Mouse (Mus musculus) forebrain, postnatal 0 days (tissue): Measurements from ENCODE around the gene Brsk2. TPM values are rescaled to one million over a fixed set of nuclear protein-coding genes. Genes with fewer than 3 reads are reported as not detected.

ENCODE experiments used
- ATAC-seq: fragments of 200-750 bp; cut with Nextera tagmentation; 2 replicates; pipeline ENCODE4 v1.8.0; 2017; ENCODE audit warnings: mild to moderate bottlenecking, moderate library complexity
- DNase-seq: peaks from one replicate; pipeline ENCODE4 v3.0.0-alpha.2; 2015
- H3K27ac ChIP-seq: fragments of 300-500 bp; sonication (generic); 2 replicates; pipeline ENCODE4 v1.5.1; 2014; ENCODE audit warnings: low read depth, mild to moderate bottlenecking, antibody characterized with exemption, low read length, moderate library complexity, mixed read lengths
- H3K27me3 ChIP-seq: fragments of 300-500 bp; sonication (generic); 2 replicates; pipeline ENCODE4 v1.6.1; 2014; ENCODE audit warnings: mild to moderate bottlenecking, low read length, mixed read lengths; ENCODE audit not compliant: insufficient read depth
- H3K36me3 ChIP-seq: fragments of 300-500 bp; sonication (generic); 2 replicates; pipeline ENCODE4 v1.6.1; 2014; ENCODE audit warnings: mild to moderate bottlenecking, moderate library complexity; ENCODE audit not compliant: insufficient read depth
- H3K4me1 ChIP-seq: fragments of 300-500 bp; sonication (generic); 2 replicates; pipeline ENCODE4 v1.6.1; 2014; ENCODE audit warnings: antibody characterized with exemption; ENCODE audit not compliant: insufficient read depth
- H3K4me2 ChIP-seq: fragments of 300-500 bp; sonication (generic); 2 replicates; pipeline ENCODE4 v1.6.1; 2014; ENCODE audit warnings: low read depth, mild to moderate bottlenecking, moderate library complexity
- H3K4me3 ChIP-seq: fragments of 300-500 bp; sonication (generic); 2 replicates; pipeline ENCODE4 v1.5.1; 2014; ENCODE audit warnings: low read depth, low read length, mixed read lengths
- H3K9ac ChIP-seq: fragments of 300-500 bp; sonication (generic); 2 replicates; pipeline ENCODE4 v1.6.1; 2014; ENCODE audit warnings: mild to moderate bottlenecking
- H3K9me3 ChIP-seq: fragments of 300-500 bp; sonication (generic); 2 replicates; pipeline ENCODE4 v1.6.1; 2016; ENCODE audit warnings: low read length
- CTCF ChIP-seq: sonication (generic); IDR thresholded peaks from 2 replicates; pipeline ENCODE4 v1.5.1; 2016; ENCODE audit warnings: antibody characterized with exemption, control low read depth, low read depth
- WGBS: fragments of 180-500 bp; shearing (Covaris S2); extraction: QIAGEN DNeasy Blood & Tissue Kit; methylation state at CpG from one replicate; pipeline ENCODE4 v1.1.7; 2014; 5-methylcytosine and 5-hydroxymethylcytosine counted together
- polyA plus RNA-seq: library from polyadenylated mRNA; unstranded; fragments of >200 nt; fragmentation: Nextera tagmentation; extraction: Ambion mirVana; gene quantifications from 2 replicates; pipeline ENCODE4 v1.2.1, GENCODE M21; 2015
- total RNA-seq: library from RNA; depleted of rRNA; stranded (reverse); fragments of >200 nt; gene quantifications from 2 replicates; pipeline ENCODE4 v1.2.3, GENCODE M21; 2014

Gene Brsk2
- total and polyA plus RNA-seq, 2 experiments from 2014 or later, result 18.3 to 132 TPM

DNA sequence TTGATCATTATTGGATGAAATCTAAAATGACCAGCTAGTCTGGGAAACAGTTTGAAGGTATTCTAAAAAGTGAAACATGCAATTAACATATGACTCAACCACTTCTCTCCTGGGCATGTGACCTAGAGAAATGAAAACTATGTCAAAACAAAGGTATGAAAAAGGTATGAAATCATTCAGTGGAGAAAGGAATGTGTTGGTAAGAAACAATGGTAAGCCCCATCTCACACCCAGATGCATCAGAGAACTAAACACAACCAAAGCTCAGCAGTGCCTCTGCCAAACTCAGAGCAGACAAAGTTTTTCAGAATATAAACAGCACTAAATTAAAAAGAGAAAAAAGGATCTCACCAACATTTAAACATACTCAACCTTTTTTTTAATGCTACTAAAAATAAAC, 80.5 kb downstream of the Brsk2 start:
- no peak overlapping the region for H3K4me2 ChIP-seq

DNA sequence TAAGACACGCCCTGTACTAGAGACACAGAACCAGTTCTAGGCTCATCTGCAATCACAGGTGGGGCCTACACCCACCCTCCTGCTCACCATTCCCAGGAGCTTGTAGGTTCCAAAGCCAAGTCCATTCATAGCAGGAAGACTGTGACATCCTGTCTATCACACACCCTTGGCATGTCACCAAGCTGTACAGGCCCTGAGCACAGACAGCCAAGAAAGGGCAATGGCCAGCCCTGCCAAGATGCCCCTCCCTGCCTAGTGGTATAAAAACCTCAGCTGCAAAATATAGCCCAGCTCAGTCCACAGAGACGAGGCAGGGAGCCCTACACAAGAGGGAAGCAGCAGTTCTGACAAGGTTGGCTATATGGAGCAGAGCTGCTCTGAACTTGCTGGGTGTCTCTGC, 84.6 kb downstream of the Brsk2 start:
- no peaks in the 10 kb centered on the region for H3K4me1 ChIP-seq
- no peak overlapping the region for H3K27ac ChIP-seq
- no peaks in the 10 kb centered on the region for H3K9me3 ChIP-seq
- H3K36me3 ChIP-seq, result no peaks in the 10 kb centered on the region
- H3K27me3 ChIP-seq, result no peaks in the 10 kb centered on the region
- WGBS, result 65% methylated on average over 2 of the region's 2 CpGs
- TF ChIP-seq CTCF, result no peak
- no peak overlapping the region for H3K4me3 ChIP-seq
- DNase-seq (no peak), ATAC-seq (no peak)
- no peak overlapping the region for H3K9ac ChIP-seq
- no peak overlapping the region for H3K4me2 ChIP-seq

More for the DNA sequence above, 80.5 kb downstream of the Brsk2 start:
- Histone ChIP-seq H3K4me3 (no peak overlapping the region), H3K27ac (no peak overlapping the region), H3K4me1 (no peaks in the 10 kb centered on the region), H3K9me3 (no peaks in the 10 kb centered on the region), H3K9ac (no peak overlapping the region), H3K27me3 (no peaks in the 10 kb centered on the region), H3K36me3 (no peaks in the 10 kb centered on the region)
- ATAC-seq (no peak), DNase-seq (no peak)
- TF ChIP-seq CTCF, result no peak

DNA sequence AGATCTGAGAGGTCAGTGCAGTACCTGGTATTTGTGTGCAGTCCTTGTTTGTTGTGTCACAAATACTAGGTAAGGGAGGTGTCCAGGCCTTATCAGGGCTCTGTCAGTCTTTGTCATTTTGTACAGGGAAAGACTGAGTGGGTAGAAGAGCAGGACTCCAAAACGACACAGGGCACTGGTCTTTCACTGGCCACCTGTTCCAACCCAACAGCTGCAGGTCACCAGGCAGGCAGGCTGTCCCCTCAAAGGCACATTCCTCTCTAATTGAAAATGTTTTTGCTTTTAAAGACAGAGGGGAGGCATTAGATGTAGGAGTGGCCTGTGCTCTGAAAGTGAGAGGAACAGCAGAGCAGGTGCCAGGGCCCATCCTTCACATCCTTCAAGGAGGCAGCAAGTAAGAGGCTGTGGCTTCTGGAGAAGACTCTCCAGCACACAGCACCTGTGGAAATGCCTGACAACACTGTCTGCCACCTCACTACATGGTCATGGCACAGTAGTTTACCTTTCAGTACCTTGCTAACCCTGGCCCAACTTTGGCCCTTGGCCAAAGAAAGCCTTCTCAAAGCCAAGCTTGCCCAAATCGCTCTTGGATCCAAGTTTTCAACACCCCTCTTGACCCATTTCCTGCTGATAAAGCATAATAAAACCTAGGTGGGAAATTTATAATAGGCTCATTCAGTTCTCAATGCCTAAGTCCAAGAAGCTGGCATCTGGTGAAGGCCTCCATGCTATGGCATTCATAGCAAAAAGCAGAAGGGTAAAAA, 85.7 kb downstream of the Brsk2 start:
- Histone ChIP-seq H3K27me3 (no peaks in the 10 kb centered on the region), H3K4me2 (no peak overlapping the region), H3K4me1 (no peaks in the 10 kb centered on the region), H3K36me3 (no peaks in the 10 kb centered on the region), H3K27ac (no peak overlapping the region), H3K4me3 (no peak overlapping the region), H3K9me3 (no peaks in the 10 kb centered on the region), H3K9ac (no peak overlapping the region)
- ATAC-seq (no peak), DNase-seq (no peak)
- TF ChIP-seq CTCF, result no peak
- WGBS, result 70% methylated on average over 2 of the region's 2 CpGs

DNA sequence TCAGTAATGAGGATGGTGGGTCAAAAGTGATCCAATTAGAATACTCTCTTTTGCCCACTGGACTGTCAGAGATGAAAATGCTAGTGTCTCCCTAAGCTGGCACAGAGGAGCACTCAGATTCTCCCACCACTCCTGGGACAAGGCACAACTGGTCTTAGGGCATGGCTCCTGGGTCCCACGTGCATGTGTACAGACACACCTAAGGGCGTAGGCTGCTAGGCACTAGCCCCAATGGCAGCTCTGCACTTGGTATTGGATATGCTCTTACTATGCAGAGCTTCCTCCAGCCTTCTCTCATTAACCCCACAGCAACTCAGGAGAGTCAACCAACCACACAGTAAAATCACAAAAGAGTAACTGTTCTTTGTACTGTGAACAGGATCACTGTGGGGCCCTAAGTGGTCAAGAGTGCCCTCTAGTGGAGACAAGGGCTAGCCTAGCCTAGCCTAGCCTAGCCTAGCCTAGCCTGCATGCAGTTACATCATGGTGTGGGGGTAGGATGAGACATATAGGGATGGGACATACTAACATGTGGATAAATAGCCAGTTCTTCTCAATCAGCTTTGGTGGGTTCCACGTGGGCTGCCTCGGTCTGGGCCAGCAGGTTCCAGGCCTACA, 88.1 kb downstream of the Brsk2 start:
- Histone ChIP-seq H3K4me3 (no peak overlapping the region), H3K4me1 (no peaks in the 10 kb centered on the region), H3K27me3 (no peaks in the 10 kb centered on the region), H3K36me3 (no peaks in the 10 kb centered on the region), H3K9me3 (no peaks in the 10 kb centered on the region), H3K27ac (no peak overlapping the region), H3K9ac (no peak overlapping the region), H3K4me2 (no peak overlapping the region)
- WGBS, result 77% methylated on average over 4 of the region's 4 CpGs
- DNase-seq (peak; percentile 29), ATAC-seq (peak; percentile 50; the same call in 1 of the 2 replicates)
- peak; percentile 67 for TF ChIP-seq CTCF

DNA sequence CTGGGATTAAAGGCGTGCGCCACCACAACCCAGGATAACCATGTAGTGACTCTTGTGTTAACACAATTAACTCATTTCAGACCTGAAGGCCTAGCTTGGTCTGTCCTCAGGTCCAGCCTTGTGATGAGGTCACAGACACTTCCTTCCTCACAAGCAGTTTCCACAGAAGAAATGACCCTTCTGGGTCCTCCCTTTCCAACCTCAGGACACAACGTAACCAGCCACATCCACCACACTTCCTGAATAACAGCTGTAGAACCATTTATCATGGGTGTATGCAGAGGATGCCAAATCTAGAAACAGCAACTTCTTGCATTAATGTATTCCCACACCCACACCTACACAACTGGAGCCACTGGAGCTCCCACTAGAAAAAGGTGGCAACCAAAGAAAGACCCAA, 91.2 kb downstream of the Brsk2 start:
- Histone ChIP-seq H3K4me1 (no peaks in the 10 kb centered on the region), H3K4me3 (no peak overlapping the region), H3K27me3 (no peaks in the 10 kb centered on the region), H3K36me3 (no peaks in the 10 kb centered on the region), H3K4me2 (no peak overlapping the region), H3K27ac (no peak overlapping the region), H3K9ac (no peak overlapping the region), H3K9me3 (no peaks in the 10 kb centered on the region)
- ATAC-seq, result no peak
- no peak for TF ChIP-seq CTCF
- no peak for DNase-seq
- 93% methylated on average over 3 of the region's 3 CpGs for WGBS

DNA sequence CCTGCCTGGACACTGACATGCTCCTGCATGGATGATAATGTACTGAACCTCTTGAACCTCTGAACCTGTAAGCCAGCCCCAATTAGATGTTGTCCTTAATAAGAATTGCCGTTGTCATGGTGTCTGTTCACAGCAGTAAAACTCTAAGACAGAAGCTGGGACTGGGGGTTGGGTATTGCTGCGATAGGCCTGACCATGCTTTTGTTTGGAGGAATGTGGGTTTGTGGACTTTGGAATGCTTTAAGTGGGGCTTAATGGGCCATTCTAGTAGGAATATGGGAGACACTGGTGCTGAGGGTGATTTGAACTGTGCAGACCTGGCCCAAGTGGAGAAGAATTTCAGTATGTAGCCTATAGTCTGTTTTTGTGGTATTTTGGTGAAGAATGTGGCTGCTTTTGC, 95.8 kb downstream of the Brsk2 start:
- 14% methylated on average over 2 of the region's 2 CpGs for WGBS
- Histone ChIP-seq H3K4me1 (no peaks in the 10 kb centered on the region), H3K4me2 (no peak overlapping the region), H3K27ac (no peak overlapping the region), H3K36me3 (no peaks in the 10 kb centered on the region), H3K4me3 (no peak overlapping the region), H3K9ac (no peak overlapping the region), H3K9me3 (no peaks in the 10 kb centered on the region), H3K27me3 (no peaks in the 10 kb centered on the region)
- no peak for TF ChIP-seq CTCF
- ATAC-seq, result no peak
- no peak for DNase-seq

DNA sequence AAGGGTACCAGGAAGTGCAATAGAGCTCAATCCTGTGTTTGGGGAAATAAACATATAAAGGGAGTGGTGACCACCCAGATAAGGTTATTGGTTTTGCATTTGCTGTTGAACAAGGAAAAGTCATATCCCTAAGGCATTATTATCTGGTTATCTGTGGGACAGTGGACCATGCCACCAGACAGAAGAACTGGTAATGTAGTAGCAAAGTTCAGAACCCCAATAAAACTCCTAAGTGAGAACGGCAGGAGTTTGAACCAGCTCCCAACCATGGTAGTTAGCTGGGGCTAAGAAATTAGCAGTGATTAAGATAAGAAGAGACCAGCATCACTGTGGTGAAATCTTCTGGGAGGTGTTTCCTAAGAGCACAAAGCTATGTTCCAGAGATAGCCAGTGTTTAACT, 96.4 kb downstream of the Brsk2 start:
- no peak for DNase-seq
- Histone ChIP-seq H3K9ac (no peak overlapping the region), H3K27me3 (no peaks in the 10 kb centered on the region), H3K4me2 (no peak overlapping the region), H3K27ac (no peak overlapping the region), H3K4me1 (no peaks in the 10 kb centered on the region), H3K9me3 (no peaks in the 10 kb centered on the region), H3K4me3 (no peak overlapping the region), H3K36me3 (no peaks in the 10 kb centered on the region)
- 94% methylated on average over 1 of the region's 1 CpGs for WGBS
- TF ChIP-seq CTCF, result no peak
- no peak for ATAC-seq
